Mouse (Mus musculus) granulocyte monocyte progenitor cell, adult 5-6 weeks (primary cell): ENCODE data around the gene Txndc15. TPM values are rescaled to one million over a fixed set of nuclear protein-coding genes. Genes with fewer than 3 reads are reported as not detected.
A peak's percentile ranks its signal among the peaks of the same experiment; 100 is the strongest.
"Not testable (repeated sequence)": the region's sequence is repeated elsewhere in the genome, so short reads cannot be mapped to it uniquely, and the experiment has no call there.

Source experiments
- ATAC-seq: replicated peaks from 2 replicates; pipeline ENCODE4 v1.8.0; 2016; ENCODE audit warnings: mild to moderate bottlenecking, moderate TSS enrichment, inconsistent platforms; ENCODE audit not compliant: poor library complexity, severe bottlenecking
- total RNA-seq, 2 experiments: library from RNA; stranded (forward) in 1 of 2; stranded (reverse) in 1 of 2; fragments of 200-712, 200-1000 nt in 1 of 2; fragments of >200 nt in 1 of 2; fragmentation: Nextera tagmentation in 1 of 2; gene quantifications; 2 replicates each; pipeline ENCODE4 v1.2.3; 2014 to 2017

Txndc15 gene
- total RNA-seq (2014; fragmentation: Nextera tagmentation): 19.7 and 34.3 TPM in 2 replicates
- 52.1 and 53.5 TPM in 2 replicates for total RNA-seq (2017)

DNA sequence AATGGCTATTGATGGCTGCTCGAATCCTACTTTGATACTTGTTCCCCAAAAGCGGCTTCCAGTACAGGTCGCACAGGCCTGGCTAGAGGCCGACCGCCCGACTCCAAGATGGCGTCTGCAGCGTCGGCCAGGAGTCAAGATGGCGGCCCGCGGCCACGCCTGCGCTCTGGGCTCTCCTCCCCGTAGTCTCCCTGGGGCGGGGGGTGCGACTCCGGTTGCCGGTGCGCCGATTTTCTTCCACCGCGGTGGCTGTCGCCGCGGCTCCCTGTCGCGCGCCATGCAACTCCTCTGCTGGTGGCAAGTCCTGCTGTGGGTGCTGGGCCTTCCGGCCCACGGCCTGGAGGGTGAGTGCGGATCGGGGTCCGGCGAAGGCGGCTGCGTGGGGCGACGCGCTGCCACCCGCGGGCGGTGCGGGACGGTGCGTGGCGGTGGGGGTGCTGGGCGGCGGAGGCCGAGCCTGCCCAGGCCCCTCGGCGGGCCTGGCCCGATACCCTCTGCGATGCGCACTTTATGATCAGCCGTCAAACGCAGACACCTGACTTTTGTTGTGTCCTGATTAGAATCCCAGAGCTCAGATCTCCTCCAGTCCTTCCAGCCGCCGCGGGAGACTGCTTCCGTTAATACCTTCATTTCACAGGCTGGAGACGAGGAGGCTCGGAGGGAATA, at the start of gene Txndc15:
Txndc15 (plus strand) TSS at position 150 of the 666 bp plus-strand sequence.
- ATAC-seq: peak; percentile 95

DNA sequence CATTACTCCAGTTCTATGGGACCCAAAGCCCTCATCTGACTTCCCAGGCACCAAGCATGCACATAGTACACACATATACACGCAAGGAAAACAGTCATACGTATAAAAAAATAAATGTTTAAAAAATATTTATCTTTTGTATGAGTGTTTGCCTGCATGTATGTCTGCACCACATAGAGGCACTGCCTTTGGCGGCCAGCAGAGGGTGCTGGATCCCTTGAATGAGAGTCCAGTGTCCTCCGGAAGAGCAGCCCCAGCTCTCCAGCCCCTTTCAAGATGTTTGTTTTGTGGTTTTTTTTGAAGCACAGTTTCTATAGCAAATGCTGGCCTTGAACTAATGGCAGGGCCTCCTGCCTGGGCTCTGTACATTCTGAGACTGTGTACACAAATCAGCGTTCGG, 45.9 kb upstream of the Txndc15 start:
- ATAC-seq: 0 out of 2 replicates have a peak, but pooled peaks have one; percentile 35

DNA sequence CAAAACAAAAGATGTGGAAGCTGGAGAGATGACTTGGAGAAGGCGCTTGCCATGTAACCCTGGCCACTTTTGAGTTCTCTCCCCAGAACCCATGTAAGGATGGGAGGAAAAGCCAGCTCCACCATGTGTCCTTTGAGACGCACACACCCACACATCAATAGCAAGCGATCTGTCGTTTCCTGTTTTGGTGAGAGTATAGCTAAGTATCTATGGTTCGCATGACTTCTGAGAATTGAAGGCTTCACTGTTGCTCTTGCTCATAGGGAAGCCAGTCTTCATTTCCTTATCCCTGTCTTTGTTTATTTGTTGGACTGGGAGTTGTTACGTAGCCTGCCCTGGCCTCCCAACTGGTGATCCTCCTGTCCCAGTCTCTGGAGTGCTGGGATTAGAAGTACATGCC, 41.7 kb upstream of the Txndc15 start:
- no peak for ATAC-seq

DNA sequence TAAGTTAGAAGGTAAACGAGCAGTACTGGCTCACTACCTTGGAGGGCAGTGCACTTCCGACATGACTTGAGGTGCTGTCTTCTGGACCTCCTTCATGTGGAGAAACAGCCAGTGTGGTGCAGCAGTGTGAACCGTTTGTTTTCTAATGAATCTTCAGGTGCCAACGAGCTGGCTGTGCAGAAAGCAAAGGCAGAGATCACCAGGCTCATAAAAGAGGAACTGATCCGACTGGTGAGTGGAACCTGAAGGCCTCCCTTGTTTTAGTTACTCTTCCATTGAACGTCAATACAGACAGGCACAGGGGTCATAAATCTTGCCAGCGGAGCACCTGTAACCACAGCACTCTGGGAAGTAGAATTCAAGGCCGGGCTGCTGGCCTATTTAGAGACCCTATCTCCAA, 37.1 kb upstream of the Txndc15 start:
- no peak for ATAC-seq

DNA sequence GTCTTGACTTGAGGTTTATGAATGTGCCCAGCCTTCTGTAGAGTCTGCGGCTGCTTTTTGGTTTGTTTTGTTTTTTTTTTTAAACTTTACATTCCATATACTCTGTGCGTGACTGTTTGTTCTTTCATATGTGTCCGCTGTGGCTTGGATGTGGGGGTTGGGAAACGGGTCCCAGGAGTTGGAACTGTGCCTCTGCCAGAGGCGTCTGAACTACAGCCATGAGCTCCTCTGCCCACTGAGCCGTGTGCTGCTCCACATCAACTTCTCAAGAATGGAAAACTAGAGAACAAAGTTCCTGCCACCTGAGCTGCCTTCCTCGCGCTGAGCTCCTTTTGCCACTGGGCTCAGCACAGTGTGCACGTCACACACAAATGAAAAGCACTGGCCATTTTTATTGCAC, 32.2 kb upstream of the Txndc15 start:
- no peak for ATAC-seq

DNA sequence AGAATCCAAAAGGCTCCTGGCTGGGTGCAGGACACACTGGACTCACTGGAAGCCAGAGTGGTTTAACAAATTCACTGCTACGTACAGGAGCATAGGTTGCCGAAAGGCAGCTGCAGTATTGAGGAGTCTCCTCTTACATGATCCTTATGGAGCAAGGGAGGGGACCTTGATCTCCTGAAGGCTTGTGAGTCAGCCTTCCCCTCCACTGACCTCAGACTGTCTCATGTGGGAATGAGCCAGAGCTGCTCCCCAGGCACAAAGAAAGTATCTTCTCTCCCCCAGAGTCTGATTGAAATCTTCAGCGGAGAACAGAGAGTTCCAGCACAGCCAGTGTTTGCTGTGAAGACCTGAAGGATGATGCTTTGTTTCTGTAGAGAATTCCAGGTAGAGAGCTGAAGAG, 30.9 kb upstream of the Txndc15 start:
- no peak for ATAC-seq

DNA sequence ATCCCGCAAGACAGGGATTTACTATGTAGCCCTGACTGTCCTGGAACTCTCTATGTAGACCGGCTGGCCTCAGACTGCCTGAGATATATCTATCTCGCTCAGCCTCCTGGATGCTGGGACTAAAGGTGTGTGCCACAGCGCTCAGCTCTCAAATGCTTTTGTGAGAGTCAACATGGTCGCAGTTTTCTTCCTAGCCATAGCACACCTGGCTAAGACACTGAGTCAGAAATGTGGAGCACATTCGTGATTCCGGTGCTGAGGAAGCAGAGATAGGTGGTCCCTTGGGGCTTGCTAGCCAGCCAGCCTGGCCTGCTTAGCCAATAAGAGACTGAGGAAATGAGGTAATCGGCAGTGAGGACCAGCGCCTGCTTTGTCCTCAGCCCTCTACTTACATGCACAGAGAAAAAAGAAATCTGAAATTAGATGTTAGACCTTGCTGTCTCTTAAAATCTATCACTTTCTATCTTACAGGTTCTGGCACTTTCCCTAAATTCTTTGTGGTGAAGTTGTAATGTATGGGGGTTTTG, 28.3 kb upstream of the Txndc15 start:
- no peak for ATAC-seq

DNA sequence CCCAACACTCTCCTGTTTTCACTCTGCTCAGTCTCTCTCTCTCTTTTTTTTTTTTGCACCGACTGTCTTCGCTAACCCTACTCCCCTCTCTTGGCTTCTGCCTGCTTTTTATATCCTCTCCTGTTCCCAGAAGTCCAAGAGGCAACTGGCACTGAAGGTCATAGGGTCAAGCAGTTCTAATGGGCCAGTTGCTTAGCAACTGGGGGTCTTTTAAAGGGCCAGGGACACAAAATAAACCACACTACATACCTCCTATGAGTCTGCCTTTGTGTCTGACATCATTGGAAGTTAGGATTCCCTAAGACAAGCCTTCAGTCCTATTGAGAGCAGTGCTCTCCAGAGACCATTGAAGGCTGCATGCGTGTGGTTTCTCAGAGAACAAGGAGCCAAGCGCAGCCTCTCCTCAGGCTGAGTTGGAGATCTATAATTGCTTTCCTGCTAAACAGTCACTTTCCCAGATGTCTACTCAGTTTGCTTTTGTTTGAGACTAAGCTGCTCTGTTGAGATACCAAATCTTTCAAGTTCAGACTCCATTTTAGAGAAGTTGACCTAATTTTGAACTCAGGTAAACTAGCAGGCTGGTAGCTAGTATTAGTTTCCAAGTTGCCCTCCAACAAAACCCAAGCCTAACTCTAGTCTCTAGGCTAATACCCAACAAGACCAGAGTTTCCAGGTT, 26.4 kb upstream of the Txndc15 start:
- ATAC-seq: no peak

DNA sequence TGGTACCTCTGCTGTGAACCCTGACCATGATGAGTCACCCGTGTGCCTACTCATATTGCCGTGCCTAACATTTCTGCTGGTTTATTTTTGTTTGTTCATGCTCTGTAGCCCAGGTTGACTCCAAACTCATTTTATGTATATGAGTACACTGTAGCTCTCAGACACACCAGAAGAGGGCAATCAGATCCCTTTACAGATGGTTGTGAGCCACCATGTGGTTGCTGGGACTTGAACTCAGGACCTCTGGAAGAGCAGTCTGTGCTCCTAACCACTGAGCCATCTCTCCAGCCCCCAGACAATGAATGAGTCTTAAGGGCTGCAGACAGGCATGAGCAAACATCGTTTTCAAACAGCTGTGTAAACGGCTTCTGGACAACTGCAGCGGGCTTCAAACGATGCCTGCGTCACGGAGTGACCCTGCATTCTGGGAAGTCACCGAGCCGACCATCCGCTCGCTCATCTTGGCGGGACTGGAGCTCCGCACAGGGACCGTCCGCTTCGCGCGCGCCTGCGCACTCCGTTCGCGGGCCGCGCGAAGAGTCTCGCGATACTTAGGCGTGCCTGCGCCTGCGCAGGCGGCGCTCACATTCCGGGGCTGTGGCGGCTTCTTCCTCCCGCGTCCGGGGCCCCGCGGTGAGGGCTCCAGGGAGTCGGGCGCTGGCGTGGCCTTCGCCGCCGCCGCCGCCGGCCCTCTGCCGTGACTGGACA, 21.8 kb upstream of the Txndc15 start, which contains the start of gene B230219D22Rik:
B230219D22Rik (plus strand) TSS at position 590 of the 708 bp plus-strand sequence.
- peak; percentile 96 for ATAC-seq

DNA sequence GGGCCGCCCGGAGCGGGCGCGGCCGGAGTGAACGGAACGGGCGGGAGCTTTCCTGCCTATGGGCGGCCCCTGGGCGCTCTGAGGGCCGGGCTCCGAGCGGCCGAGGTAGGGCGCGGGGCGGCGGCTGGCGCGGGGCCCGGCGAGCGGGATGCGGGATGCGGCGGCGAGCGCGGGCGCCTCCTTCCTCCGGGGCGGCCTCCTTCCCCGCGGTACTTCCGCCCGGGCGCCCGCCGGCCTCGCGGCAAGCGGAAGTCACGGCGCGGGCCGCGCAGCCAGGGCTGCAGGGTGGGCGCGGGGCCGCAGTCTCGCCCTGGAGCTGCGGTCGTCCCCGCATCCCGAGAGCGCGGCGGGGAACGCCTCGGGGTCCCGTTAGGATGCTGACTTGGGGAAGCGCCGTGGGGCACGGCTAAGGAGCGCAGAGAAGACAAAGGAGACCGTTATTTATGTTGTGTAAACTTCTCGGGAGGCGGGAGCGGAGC, 21.2 kb upstream of the Txndc15 start:
- ATAC-seq: peak; percentile 31

DNA sequence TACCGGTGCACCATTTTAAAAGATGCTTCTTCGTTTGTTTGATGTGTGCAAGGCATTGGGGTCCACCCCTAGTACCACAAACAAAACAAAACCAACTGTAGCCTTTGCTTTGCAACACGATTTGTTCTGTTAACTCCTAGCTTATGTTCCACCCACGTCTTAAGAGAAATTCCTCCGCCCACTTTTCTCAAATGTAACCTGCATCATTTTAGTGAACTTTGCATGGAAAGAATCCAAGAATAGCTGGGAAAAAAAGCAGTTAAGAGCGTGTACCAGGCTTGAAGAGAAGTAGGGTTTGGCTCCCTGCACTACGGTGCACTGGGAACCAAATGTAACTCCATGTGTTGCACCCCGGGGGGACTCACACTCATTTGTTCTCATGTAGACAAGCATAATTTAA, 20.3 kb upstream of the Txndc15 start:
- no peak for ATAC-seq

DNA sequence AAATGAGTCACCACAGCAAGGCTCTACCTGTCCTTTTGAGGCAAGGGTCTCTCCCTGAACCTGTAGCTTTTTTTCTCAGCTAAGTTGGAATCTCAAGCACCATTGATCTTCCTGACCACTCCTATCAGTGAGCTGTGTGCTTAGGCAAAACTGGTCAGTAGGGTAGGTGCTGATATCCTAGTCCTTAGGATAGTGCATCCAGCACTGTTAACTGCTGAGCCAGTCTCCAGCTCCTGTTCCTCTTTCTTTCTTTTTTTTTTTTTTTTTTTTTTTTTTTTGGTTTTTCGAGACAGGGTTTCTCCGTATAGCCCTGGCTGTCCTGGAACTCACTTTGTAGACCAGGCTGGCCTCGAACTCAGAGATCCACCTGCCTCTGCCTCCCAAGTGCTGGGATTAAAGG, 18.5 kb upstream of the Txndc15 start:
- not testable (repeated sequence) for ATAC-seq

DNA sequence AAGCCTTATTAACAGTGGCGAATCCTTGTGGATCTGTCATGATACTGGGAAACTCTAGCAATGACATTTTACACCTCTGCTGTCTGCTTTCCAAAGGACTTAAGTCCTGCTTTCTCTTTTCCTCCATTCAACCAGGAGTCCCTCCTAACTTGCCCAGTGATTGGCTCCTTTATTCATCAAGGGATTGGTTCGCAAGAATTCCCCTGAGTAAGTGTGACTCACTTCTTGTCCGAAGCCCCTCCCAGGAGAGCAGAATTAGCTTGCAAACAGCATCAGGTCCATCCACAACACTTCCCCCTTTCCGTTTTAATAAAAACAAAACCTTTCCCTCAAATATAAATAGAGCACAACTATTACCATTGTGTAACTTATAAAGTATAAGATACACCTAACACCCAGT, 10.1 kb upstream of the Txndc15 start:
- no peak for ATAC-seq

DNA sequence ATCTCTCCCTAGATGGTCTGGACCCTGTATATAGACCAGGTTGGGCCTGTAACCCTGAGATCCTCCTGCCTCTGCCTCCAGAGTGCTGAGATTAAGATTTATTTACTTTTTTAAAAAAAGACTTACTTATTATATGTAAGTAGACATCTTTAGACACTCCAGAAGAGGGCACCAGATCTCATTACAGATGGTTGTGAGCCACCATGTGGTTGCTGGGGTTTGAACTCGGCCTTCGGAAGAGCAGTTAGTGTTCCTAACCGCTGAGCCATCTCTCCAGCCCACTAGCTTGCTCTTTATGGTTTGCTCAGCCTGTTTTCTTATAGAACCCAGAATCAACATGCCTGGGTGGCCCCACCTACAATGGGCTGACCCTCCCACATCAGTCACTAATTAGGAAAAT, 1.6 kb upstream of the Txndc15 start:
- ATAC-seq: no peak

DNA sequence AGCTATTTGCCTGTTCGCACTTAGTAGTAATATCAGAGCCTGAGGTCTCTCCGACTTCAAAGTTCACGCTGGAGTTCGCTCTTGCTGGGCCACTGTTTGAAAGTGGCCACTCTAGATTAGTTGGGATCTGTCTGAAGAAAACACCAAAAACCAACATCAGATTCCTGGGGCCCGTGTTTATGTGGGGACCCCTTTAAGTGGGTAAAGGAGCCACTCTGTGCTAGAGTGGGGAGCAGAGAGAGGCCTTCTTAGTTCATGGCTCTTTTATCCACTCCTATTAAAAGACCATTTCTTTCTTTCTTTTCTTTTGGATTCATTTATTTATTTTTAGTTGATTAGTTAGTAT, 690 bp downstream of the Txndc15 start:
- no peak for ATAC-seq

DNA sequence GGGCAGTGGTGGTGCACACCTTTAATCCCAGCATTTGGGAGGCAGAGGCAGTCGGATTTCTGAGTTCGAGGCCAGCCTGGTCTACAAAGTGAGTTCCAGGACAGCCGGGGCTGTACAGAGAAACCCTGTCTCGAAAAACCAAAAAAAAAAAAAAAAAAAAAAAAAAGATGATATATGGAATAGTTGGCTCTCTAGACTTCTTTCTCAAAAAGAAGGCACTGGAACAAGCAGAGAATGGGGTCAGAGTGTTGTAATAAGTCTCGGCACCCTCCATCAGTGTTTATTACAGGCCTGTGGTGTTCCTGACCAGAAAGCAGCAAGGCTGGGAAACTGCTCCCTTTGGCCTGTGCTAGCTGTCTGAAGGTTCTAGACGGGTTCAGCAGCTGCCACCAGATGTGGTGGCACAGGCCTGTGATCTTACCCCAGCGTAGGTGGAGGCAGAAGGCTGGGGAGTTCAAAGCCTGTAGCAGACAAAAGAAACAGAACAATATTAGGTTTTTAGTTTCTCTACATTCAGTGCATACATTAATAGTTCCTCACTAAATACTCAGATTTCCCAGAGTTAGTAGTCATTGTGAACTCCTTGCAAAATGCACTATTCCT, 1.6 kb downstream of the Txndc15 start:
- no peak for ATAC-seq

DNA sequence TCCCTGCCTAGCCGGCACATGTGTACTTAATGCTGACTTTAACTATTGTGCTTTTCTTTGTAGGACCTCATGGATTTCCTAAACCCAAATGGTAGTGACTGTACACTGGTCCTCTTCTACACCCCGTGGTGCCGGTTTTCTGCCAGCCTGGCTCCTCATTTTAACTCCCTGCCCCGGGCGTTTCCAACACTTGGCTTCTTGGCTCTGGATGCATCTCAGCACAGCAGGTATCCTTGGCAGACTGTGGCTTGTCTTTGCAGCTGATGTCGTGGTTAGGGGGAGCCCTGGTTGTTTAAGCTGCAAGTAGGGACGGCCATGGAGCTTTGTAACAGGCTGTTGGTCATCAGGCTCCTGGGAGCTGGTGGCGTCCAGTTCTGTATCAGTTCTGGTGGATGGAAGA, 7.1 kb downstream of the Txndc15 start:
- no peak for ATAC-seq

DNA sequence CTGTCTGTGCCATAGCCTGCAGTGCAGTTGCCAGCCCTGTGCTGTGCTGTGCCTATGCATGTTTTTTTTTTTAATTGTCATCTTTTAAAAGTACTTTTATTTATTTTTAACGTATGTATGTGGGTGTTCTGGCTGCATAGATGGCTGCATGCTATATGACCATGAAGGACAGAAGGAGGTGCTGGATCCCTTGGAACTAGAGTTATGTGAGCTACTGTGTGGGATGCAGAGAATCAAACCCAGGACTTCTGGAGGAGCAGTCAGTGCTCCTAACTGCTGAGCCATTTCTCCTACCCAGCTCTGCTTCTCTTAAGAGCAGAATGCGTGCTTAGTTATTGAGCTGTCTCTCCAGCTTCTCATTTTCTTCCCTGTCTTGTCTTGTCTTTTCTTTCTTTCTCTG, 7.5 kb downstream of the Txndc15 start:
- no peak for ATAC-seq

DNA sequence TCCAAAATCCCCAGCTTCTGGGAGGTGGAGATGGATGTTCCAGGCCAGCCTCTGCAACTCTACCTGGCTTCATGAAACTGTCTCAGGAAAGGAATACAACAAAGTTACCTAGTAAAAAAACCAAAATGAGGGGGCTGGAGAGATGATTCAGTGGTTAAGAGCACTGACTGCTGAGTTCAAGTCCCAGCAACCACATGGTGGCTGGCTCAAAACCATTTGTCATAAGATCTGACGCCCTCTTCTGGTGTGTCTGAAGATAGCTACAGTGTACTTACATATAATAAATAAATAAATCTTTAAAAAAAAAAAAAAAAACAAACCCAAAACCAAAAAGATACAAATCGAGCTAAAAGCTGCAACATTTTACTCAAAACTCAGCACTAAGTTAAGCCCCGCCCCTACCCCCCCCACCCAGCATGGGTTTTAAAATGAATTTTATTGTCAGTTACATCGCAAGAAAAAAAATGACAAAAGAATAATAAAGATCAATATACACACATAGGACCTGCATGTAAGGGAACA, 12.2 kb downstream of the Txndc15 start:
- no peak for ATAC-seq

DNA sequence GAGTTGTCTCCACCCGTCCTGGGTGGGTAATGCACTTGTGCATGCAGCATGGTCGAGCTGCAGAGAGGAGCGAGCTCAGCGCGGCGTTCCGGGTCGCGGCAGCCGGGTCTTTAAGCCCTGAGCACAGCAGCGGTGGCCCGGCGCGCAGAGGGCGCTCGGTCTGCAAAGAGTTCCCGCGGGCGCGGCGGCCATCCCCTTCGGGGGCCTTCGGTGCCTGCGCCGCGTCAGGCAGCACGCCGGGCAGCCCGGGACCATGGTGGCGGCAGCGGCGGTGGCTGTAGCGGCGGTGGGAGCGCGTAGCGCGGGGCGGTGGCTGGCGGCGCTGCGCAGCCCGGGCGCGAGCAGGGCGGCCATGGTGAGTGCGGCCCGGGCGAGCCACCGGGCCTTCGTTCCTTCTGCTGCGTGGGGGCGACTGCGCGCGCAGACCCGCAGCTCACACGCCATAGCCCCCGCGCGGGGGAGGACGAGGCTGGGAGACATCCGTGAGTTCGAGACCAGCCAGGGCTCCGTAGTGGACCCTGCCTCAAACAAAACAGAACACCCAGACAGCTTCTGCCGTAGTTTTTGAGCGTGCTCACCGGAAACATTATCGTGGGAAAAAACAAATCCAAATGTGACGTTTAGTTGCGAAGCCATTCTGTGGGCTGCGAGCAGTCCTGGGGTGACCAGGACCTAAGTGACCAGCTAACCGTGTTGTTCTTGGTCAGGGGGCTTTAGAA, 12.8 kb downstream of the Txndc15 start, which contains the start of gene Pcbd2:
Pcbd2 (plus strand) TSS at position 249 of the 719 bp plus-strand sequence.
- ATAC-seq: peak; percentile 87
